ENCODE assay signal across 11 mouse cellular contexts in the genomic region with DNA sequence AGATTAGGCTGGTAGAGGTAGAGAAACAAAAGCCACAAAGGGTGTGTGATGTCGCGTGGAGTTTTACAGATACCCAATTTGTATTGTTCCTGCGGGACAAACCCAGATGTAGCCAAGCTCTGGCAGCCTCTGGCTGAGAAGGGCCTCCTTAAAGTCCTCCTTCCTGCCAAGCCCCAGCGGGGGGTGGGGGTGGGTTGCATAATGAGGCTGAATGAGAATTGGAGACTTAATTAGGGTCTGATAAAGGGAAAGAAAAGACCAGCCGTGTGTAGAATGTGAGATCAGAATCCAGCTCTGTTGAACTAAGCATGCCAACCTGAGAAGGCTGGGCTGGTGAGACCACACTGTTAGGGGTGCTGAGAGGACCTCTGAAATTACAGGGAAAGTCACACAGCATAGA.
DNase-seq lines count a peak whose midpoint lies in the region; ATAC-seq lines count a peak whose summit lies in the region.
"Had no signal": no experiment of that assay in that cellular context is flagged by ENCODE, and none has a peak within 500 bp of the region (broad histone marks: within the 10 kb centered on the region; RNA-seq: fewer than 3 reads in every experiment).

No protein-coding gene starts in this region.

- H3K4me1 ChIP-seq in forebrain, embryonic 14.5 days (ENCODE audit: control insufficient read depth, insufficient read depth, low read length), result peaks cover 15% of the 10 kb centered on the region
- H3K4me1 ChIP-seq in limb, embryonic 11.5 days (ENCODE audit: control insufficient read depth, insufficient read depth, low read length), result peaks cover 2% of the 10 kb centered on the region; the same call in 1 of the 2 replicates

- WGBS in forebrain, embryonic 14.5 days, result under 1% methylated on average over 5 of the region's 5 CpGs
- 9% methylated on average over 5 of the region's 5 CpGs for WGBS in limb, embryonic 11.5 days

- H3K9ac ChIP-seq in forebrain, embryonic 14.5 days (ENCODE audit: low read length), result no peak overlapping the region
- no peak overlapping the region for H3K9ac ChIP-seq in limb, embryonic 11.5 days (ENCODE audit: low read length)

- H3K4me3 ChIP-seq in forebrain, embryonic 14.5 days (ENCODE audit: low read depth, low read length), result no peak overlapping the region
- no peak overlapping the region for H3K4me3 ChIP-seq in limb, embryonic 11.5 days (ENCODE audit: low read depth, low read length)

- H3K27me3 ChIP-seq in forebrain, embryonic 14.5 days (replicated peaks; ENCODE audit: control insufficient read depth, insufficient read depth, low read length), result no peaks in the 10 kb centered on the region
- no peaks in the 10 kb centered on the region for H3K27me3 ChIP-seq in limb, embryonic 11.5 days (ENCODE audit: control insufficient read depth, insufficient read depth, low read length)

- ATAC-seq in forebrain, embryonic 14.5 days, result peak; percentile 96
- ATAC-seq in limb, embryonic 11.5 days (ENCODE audit: insufficient number of reproducible peaks, low FRiP score, low TSS enrichment, low read depth), result no peak

- H3K27ac ChIP-seq in forebrain, embryonic 14.5 days (ENCODE audit: low read depth, low read length), result no peak overlapping the region
- no peak overlapping the region for H3K27ac ChIP-seq in limb, embryonic 11.5 days (replicated peaks; ENCODE audit: low read depth, low read length)
- H3K27ac ChIP-seq: macrophage had no signal

- H3K9me3 ChIP-seq in forebrain, embryonic 14.5 days (replicated peaks; ENCODE audit: control insufficient read depth, low read length), result no peaks in the 10 kb centered on the region
- H3K9me3 ChIP-seq in limb, embryonic 11.5 days (ENCODE audit: control insufficient read depth, low read length), result no peaks in the 10 kb centered on the region

- H3K4me2 ChIP-seq in forebrain, embryonic 14.5 days (ENCODE audit: low read length), result no peak overlapping the region
- no peak overlapping the region for H3K4me2 ChIP-seq in limb, embryonic 11.5 days (ENCODE audit: low read depth, severe bottlenecking)

- no peaks in the 10 kb centered on the region for H3K36me3 ChIP-seq in forebrain, embryonic 14.5 days (ENCODE audit: control insufficient read depth, insufficient read depth, low read length)
- H3K36me3 ChIP-seq in limb, embryonic 11.5 days (ENCODE audit: control insufficient read depth, insufficient read depth, low read length), result no peaks in the 10 kb centered on the region
- H3K36me3 ChIP-seq: G1E had no signal

- DNase-seq in right cerebral cortex, postnatal 14 days, result peak; percentile 12
- no peak for DNase-seq in right cerebral cortex, adult 2 months (ENCODE audit: low spot score in 2 of 2)
- DNase-seq in forebrain, embryonic 14.5 days (ENCODE audit: low spot score), result peak; percentile 95
- peak; percentile 23 for DNase-seq in limb, embryonic 11.5 days (ENCODE audit: low spot score)
- peak; percentile 53 for DNase-seq in right cerebral cortex, postnatal 4 days
- DNase-seq in gastrocnemius, adult 18-20 months (ENCODE audit: low spot score), result no peak
- no peak for DNase-seq in ovary, postnatal 14 days (ENCODE audit: low spot score)
- no peak for DNase-seq in thymus, postnatal 14 days
- DNase-seq: gastrocnemius, postnatal 25 days had no signal

Comparison
In these comparisons a context has a peak if more than half of its experiments do, and no peak if none do; other contexts are left out.
1. DNase-seq: peak in right cerebral cortex, postnatal 14 days (single experiment), forebrain, embryonic 14.5 days (single experiment), limb, embryonic 11.5 days (single experiment) and right cerebral cortex, postnatal 4 days (single experiment); none in right cerebral cortex, adult 2 months (0 of 2), gastrocnemius, adult 18-20 months (single experiment), ovary, postnatal 14 days (single experiment) and thymus, postnatal 14 days (single experiment).